Mouse (Mus musculus) myocyte (in vitro differentiated cells): ENCODE data around the gene Ddrgk1. TPM values are rescaled to one million over a fixed set of nuclear protein-coding genes. Genes with fewer than 3 reads are reported as not detected.

Experiments
- H3K27me3 ChIP-seq: one replicate; pipeline ENCODE4 v1.6.1; 2011; ENCODE audit not compliant: control insufficient read depth, insufficient read depth, insufficient read length
- H3K36me3 ChIP-seq: one replicate; pipeline ENCODE4 v1.6.1; 2011; ENCODE audit not compliant: control insufficient read depth, insufficient read depth
- H3K4me2 ChIP-seq: one replicate; pipeline ENCODE4 v1.6.1; 2011; ENCODE audit warnings: low read depth, control low read depth
- H3K4me3 ChIP-seq: one replicate; pipeline ENCODE4 v1.5.1; 2011; ENCODE audit warnings: mild to moderate bottlenecking, control low read depth, moderate library complexity
- H3K79me2 ChIP-seq: one replicate; pipeline ENCODE4 v1.6.1; 2011; ENCODE audit not compliant: control insufficient read depth, insufficient read depth
- H3ac ChIP-seq: one replicate; pipeline ENCODE4 v1.6.1; 2011; ENCODE audit not compliant: control insufficient read depth, insufficient read length
- CEBPB ChIP-seq: IDR thresholded peaks from 2 replicates; pipeline ENCODE4 v1.6.1; 2011; ENCODE audit warnings: mild to moderate bottlenecking, moderate library complexity; ENCODE audit not compliant: poor library complexity, insufficient read depth, severe bottlenecking
- E2F4 ChIP-seq: IDR thresholded peaks from one replicate; pipeline ENCODE4 v1.6.1; 2011; ENCODE audit warnings: mild to moderate bottlenecking, control low read depth, moderate library complexity; ENCODE audit not compliant: insufficient read depth
- MAX ChIP-seq: IDR thresholded peaks from one replicate; pipeline ENCODE4 v1.6.1; 2011; ENCODE audit warnings: low read depth, mild to moderate bottlenecking, control low read depth
- MYOD1 ChIP-seq, 3 experiments: IDR thresholded peaks; one replicate each; pipeline ENCODE4 v1.6.1; 2011; ENCODE audit warnings: control low read depth in 2 of 3, low read depth in 2 of 3, mild to moderate bottlenecking in 2 of 3, moderate library complexity in 1 of 3; ENCODE audit not compliant: insufficient read length in 2 of 3, control insufficient read depth in 1 of 3
- MYOG ChIP-seq, 3 experiments: IDR thresholded peaks; one replicate each; pipeline ENCODE4 v1.6.1; 2011; ENCODE audit warnings: control low read depth in 2 of 3, low read depth in 2 of 3, mild to moderate bottlenecking in 2 of 3; ENCODE audit not compliant: insufficient read length in 2 of 3, control insufficient read depth in 1 of 3, insufficient read depth in 1 of 3
- POLR2A ChIP-seq: IDR thresholded peaks from one replicate; pipeline ENCODE4 v1.6.1; 2011; ENCODE audit warnings: low read depth, mild to moderate bottlenecking, control low read depth, moderate library complexity; ENCODE audit not compliant: insufficient read length
- POLR2AphosphoS2 ChIP-seq: IDR thresholded peaks from one replicate; pipeline ENCODE4 v1.6.1; 2011; ENCODE audit warnings: low read depth, control low read depth; ENCODE audit not compliant: insufficient read length
- REST ChIP-seq: IDR thresholded peaks from one replicate; pipeline ENCODE4 v1.6.1; 2011; ENCODE audit warnings: mild to moderate bottlenecking, control low read depth, moderate library complexity; ENCODE audit not compliant: insufficient read depth, insufficient read length
- SRF ChIP-seq: IDR thresholded peaks from one replicate; pipeline ENCODE4 v1.6.1; 2011; ENCODE audit warnings: low read depth; ENCODE audit not compliant: control insufficient read depth, insufficient read length
- TCF12 ChIP-seq: IDR thresholded peaks from one replicate; pipeline ENCODE4 v1.6.1; 2011; ENCODE audit warnings: mild to moderate bottlenecking, control low read depth; ENCODE audit not compliant: poor library complexity, insufficient read depth, severe bottlenecking
- TCF3 ChIP-seq: IDR thresholded peaks from one replicate; pipeline ENCODE4 v1.6.1; 2011; ENCODE audit warnings: low read depth, control low read depth; ENCODE audit not compliant: insufficient read length
- USF1 ChIP-seq: IDR thresholded peaks from one replicate; pipeline ENCODE4 v1.6.1; 2011; ENCODE audit warnings: low read depth, mild to moderate bottlenecking, control low read depth, moderate library complexity
- polyA plus RNA-seq: library from polyadenylated mRNA; unstranded; fragments of >200 nt; fragmentation: generic; extraction: Trizol; gene quantifications from one replicate; pipeline ENCODE4 v1.2.1, GENCODE M21; 2012; ENCODE audit warnings: missing spikeins

Ddrgk1 gene
- polyA plus RNA-seq, 1 experiment = 137 TPM

DNA sequence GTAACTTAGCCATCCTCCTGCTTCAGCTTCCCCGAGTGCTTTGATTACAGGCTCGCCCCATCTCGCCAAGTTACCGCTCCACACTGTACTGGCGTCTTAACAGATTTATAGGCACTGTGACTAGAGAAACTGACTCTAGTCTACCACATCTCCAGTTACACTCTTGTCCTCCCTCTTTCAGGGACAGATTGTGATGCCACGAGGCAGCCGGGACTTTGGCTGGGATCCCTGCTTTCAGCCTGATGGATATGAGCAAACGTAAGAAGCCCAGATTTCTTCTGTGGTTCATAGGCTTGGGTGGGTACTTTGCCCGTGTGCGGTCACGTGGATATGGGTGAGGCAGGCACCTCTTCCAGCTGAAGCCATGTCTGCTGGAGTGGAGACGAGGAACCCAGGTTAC, 14.7 kb upstream of the Ddrgk1 start:
- peaks cover 56% of the 10 kb centered on the region for H3K36me3 ChIP-seq
- no peaks in the 10 kb centered on the region for H3K27me3 ChIP-seq
- H3K4me3 ChIP-seq = no peak overlapping the region
- no peaks in the 10 kb centered on the region for H3K79me2 ChIP-seq
- H3ac ChIP-seq = no peak overlapping the region
- no peak for TF ChIP-seq TCF12
- TF ChIP-seq MYOG (IDR thresholded peaks at IDR 0.05; ENCODE audit: control insufficient read depth in 1 of 3, insufficient read depth in 1 of 3, insufficient read length in 2 of 3, low read depth in 2 of 3) = no peak
- no peak for TF ChIP-seq USF1
- no peak for TF ChIP-seq REST
- TF ChIP-seq CEBPB = no peak
- TF ChIP-seq POLR2AphosphoS2 = no peak
- no peak for TF ChIP-seq TCF3
- TF ChIP-seq E2F4 = no peak
- no peak for TF ChIP-seq POLR2A
- no peak for TF ChIP-seq SRF
- TF ChIP-seq MAX = no peak
- no peak for TF ChIP-seq MYOD1 (IDR thresholded peaks at IDR 0.05; ENCODE audit: control insufficient read depth in 1 of 3, insufficient read length in 2 of 3, low read depth in 2 of 3)
- no peak overlapping the region for H3K4me2 ChIP-seq

DNA sequence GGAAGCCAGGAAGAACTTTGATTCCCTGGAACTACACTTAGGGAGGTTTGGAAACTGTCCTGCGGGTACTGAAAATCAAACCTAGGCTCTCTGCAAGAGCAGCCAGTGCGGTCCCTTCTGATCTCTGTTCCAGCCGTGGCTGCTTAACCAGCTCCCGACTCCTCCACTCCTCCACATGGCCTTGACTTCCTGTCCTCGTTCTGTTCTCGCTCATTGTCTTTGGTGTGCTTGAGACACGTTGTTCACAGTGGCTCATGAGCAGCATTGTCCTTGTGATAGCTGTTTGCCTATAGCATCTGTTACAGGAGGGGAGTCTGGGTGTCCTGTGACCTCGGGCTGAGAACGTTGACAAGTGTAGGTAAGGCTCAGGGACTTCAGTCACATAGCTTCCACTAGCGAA, 12.8 kb upstream of the Ddrgk1 start:
- H3K79me2 ChIP-seq = no peaks in the 10 kb centered on the region
- H3K4me3 ChIP-seq = no peak overlapping the region
- no peak overlapping the region for H3ac ChIP-seq
- no peak for TF ChIP-seq E2F4
- TF ChIP-seq SRF = no peak
- no peak for TF ChIP-seq MYOD1 (IDR thresholded peaks at IDR 0.05; ENCODE audit: control insufficient read depth in 1 of 3, insufficient read length in 2 of 3, low read depth in 2 of 3)
- no peak for TF ChIP-seq CEBPB
- no peak for TF ChIP-seq POLR2AphosphoS2
- TF ChIP-seq USF1 = no peak
- no peak for TF ChIP-seq REST
- TF ChIP-seq TCF12 = no peak
- TF ChIP-seq MYOG (IDR thresholded peaks at IDR 0.05; ENCODE audit: control insufficient read depth in 1 of 3, insufficient read depth in 1 of 3, insufficient read length in 2 of 3, low read depth in 2 of 3) = no peak
- TF ChIP-seq MAX = no peak
- TF ChIP-seq POLR2A = no peak
- TF ChIP-seq TCF3 = no peak
- H3K36me3 ChIP-seq = peaks cover 66% of the 10 kb centered on the region
- H3K4me2 ChIP-seq = no peak overlapping the region
- no peaks in the 10 kb centered on the region for H3K27me3 ChIP-seq

DNA sequence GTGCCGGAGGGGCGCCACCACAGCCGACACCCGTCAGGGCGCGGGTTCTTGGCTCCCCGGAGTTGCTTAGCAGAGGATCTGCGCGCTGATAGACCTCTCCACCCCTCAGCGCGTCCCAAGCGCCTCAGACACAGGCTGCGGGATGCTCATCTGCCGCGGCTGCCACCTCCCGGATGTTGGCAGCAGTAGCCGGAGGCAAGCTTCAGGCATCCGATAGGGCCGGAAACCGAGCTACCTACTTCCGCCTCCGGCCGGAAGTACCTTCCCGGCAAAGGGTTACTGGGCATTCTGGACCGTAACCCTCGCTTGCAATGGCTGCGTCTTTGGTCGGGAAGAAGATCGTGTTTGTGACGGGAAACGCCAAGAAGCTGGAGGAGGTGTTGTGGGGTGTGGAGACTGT, 3.1 kb upstream of the Ddrgk1 start, which contains the start of gene Itpa:
Gene Itpa, plus strand, starts transcription at position 52 of the 400 bp plus-strand sequence.
- Histone ChIP-seq H3K36me3 (peaks cover 14% of the 10 kb centered on the region), H3K4me2 (peak within 1 kb of the TSS; percentile 88), H3K4me3 (peak within 1 kb of the TSS; percentile 81), H3ac (peak within 1 kb of the TSS; percentile 4), H3K27me3 (no peaks in the 10 kb centered on the region), H3K79me2 (peaks cover 39% of the 10 kb centered on the region)
- TF ChIP-seq POLR2AphosphoS2 (peak; percentile 82), MYOD1 (IDR thresholded peaks at IDR 0.05; ENCODE audit: control insufficient read depth in 1 of 3, insufficient read length in 2 of 3, low read depth in 2 of 3) (no peak), TCF3 (no peak), CEBPB (no peak), E2F4 (no peak), MYOG (IDR thresholded peaks at IDR 0.05; ENCODE audit: control insufficient read depth in 1 of 3, insufficient read depth in 1 of 3, insufficient read length in 2 of 3, low read depth in 2 of 3) (no peak), USF1 (no peak), POLR2A (peak; percentile 81)

DNA sequence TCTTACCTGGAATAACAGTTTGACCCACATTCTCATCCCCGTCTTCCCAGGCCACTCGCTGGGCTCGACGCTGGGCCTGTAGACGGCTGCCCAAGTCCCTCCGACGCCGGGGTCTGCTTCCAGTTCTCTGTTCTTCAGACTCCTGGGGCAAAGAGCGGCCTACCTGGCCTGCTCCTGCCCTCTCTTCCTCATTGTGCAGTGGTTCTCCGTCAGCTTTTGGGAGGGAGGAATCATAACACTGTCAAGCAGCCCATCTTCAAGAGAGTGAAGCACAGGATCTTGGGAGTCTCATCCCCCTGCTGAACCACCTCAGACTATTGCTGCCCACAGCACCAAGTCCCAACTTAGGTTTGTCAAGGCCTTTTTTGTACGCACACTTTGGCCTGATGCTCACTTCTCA, 1.1 kb downstream of the Ddrgk1 start:
- H3K4me3 ChIP-seq = peak overlapping the region; percentile 34
- H3K36me3 ChIP-seq = peaks cover 23% of the 10 kb centered on the region
- peaks cover 21% of the 10 kb centered on the region for H3K79me2 ChIP-seq
- no peaks in the 10 kb centered on the region for H3K27me3 ChIP-seq
- peak overlapping the region; percentile 96 for H3K4me2 ChIP-seq
- H3ac ChIP-seq = no peak overlapping the region
- no peak for TF ChIP-seq POLR2A
- TF ChIP-seq REST = no peak
- no peak for TF ChIP-seq SRF
- no peak for TF ChIP-seq MAX
- no peak for TF ChIP-seq POLR2AphosphoS2
- TF ChIP-seq MYOG (IDR thresholded peaks at IDR 0.05; ENCODE audit: control insufficient read depth in 1 of 3, insufficient read depth in 1 of 3, insufficient read length in 2 of 3, low read depth in 2 of 3) = no peak
- TF ChIP-seq CEBPB = no peak

DNA sequence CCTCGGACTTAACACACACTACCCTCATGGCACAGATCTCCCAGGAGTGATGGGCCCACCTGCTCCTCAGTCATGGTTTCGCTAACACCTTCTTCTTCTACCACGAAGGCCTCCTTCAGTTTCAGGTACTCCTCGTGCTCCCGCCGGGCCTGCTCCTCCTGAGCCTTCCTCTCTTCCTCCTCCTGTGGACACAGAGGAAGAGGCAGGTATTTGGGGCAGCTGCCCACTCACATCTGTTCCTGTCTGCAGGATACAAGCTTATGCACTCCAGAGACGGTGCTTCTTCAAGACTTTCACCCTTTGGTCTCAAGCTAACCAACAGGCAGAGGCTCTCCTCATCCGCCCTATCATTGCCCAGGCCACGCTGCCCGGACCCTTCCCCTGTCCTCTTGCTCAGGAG, 5.9 kb downstream of the Ddrgk1 start:
- no peak overlapping the region for H3ac ChIP-seq
- H3K4me3 ChIP-seq = no peak overlapping the region
- TF ChIP-seq TCF3 (no peak), CEBPB (no peak), E2F4 (no peak), MYOG (IDR thresholded peaks at IDR 0.05; ENCODE audit: control insufficient read depth in 1 of 3, insufficient read depth in 1 of 3, insufficient read length in 2 of 3, low read depth in 2 of 3) (no peak), SRF (no peak), MYOD1 (IDR thresholded peaks at IDR 0.05; ENCODE audit: control insufficient read depth in 1 of 3, insufficient read length in 2 of 3, low read depth in 2 of 3) (no peak), TCF12 (no peak), REST (no peak), USF1 (no peak), POLR2AphosphoS2 (no peak)
- peaks cover 51% of the 10 kb centered on the region for H3K36me3 ChIP-seq
- H3K79me2 ChIP-seq = peaks cover 10% of the 10 kb centered on the region
- H3K27me3 ChIP-seq = no peaks in the 10 kb centered on the region
- no peak overlapping the region for H3K4me2 ChIP-seq
